Comparison of ENCODE assay signal across 9 mouse cellular contexts in the genomic region with DNA sequence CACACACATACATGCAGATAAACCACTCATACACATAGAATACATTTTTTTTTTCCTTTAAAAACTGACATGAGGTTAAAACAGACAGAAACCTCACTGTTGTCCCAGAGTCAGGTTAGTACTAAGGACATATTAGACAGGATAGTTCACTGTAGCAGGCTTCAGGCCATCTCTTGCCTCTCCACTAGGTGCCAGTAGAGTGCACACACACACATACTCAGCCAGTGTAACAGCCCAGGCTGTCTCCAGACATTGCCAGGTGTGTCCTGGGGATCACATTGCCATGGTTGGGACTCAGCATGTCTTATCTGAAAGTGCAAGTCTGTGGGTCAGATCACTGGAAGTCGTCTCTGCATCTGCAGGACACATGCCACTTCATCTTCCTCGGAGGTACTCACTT. TPM values are rescaled to one million over a fixed set of nuclear protein-coding genes. Genes with fewer than 3 reads are reported as not detected.
A peak's percentile ranks its signal among the peaks of the same experiment; 100 is the strongest.
DNase-seq lines count a peak whose midpoint lies in the region; ATAC-seq and TF ChIP-seq lines count a peak whose summit lies in the region.
"Had no signal": no experiment of that assay in that cellular context is flagged by ENCODE, and none has a peak within 500 bp of the region (broad histone marks: within the 10 kb centered on the region; RNA-seq: fewer than 3 reads in every experiment).

No protein-coding gene starts in this region.

- ATAC-seq in forebrain, embryonic 13.5 days = peak; percentile 79
- peak; percentile 73 for ATAC-seq in heart, embryonic 15.5 days (replicated peaks; ENCODE audit: insufficient number of reproducible peaks, insufficient read depth, low FRiP score, low read depth)

- no peak overlapping the region for H3K27ac ChIP-seq in forebrain, embryonic 13.5 days
- H3K27ac ChIP-seq in forebrain, embryonic 10.5 days = no peak overlapping the region
- no peak overlapping the region for H3K27ac ChIP-seq in bone marrow macrophage, adult 2 months (ENCODE audit: insufficient read depth, low read depth, low read length)
- H3K27ac ChIP-seq in heart, embryonic 15.5 days = no peak overlapping the region
- H3K27ac ChIP-seq: macrophage had no signal

- no peak overlapping the region for H3K4me2 ChIP-seq in forebrain, embryonic 13.5 days
- H3K4me2 ChIP-seq in heart, embryonic 15.5 days = no peak overlapping the region

- no peak for DNase-seq in forebrain, embryonic 10.5 days (ENCODE audit: extremely low spot score, low spot score)
- peak; percentile 46 to 56 for DNase-seq in B cell, adult 2 months
- peak; percentile 67 to 76 for DNase-seq in kidney, postnatal 36 days
- DNase-seq in lung, postnatal 36 days = peak; percentile 78
- peak; percentile 25 to 50 for DNase-seq in thymus, postnatal 10 days (ENCODE audit: low spot score in 2 of 2)

- H3K9me3 ChIP-seq in forebrain, embryonic 13.5 days (replicated peaks) = no peaks in the 10 kb centered on the region
- no peaks in the 10 kb centered on the region for H3K9me3 ChIP-seq in forebrain, embryonic 10.5 days
- H3K9me3 ChIP-seq in heart, embryonic 15.5 days (replicated peaks) = no peaks in the 10 kb centered on the region

- no peaks in the 10 kb centered on the region for H3K27me3 ChIP-seq in forebrain, embryonic 13.5 days
- H3K27me3 ChIP-seq in forebrain, embryonic 10.5 days (ENCODE audit: poor library complexity, severe bottlenecking) = no peaks in the 10 kb centered on the region
- no peaks in the 10 kb centered on the region for H3K27me3 ChIP-seq in heart, embryonic 15.5 days

- H3K9ac ChIP-seq in forebrain, embryonic 13.5 days = no peak overlapping the region
- H3K9ac ChIP-seq in heart, embryonic 15.5 days = no peak overlapping the region

- peaks cover 66% of the 10 kb centered on the region for H3K36me3 ChIP-seq in forebrain, embryonic 13.5 days (ENCODE audit: poor library complexity, severe bottlenecking)
- peaks cover 71% of the 10 kb centered on the region for H3K36me3 ChIP-seq in forebrain, embryonic 10.5 days (replicated peaks)
- peaks cover 57% of the 10 kb centered on the region for H3K36me3 ChIP-seq in heart, embryonic 15.5 days

- no peak for TF ChIP-seq POLR2A in bone marrow macrophage, adult 2 months (IDR thresholded peaks at IDR 0.05; ENCODE audit: borderline replicate concordance, low read depth, low read length)

- 73% methylated on average over 2 of the region's 2 CpGs for WGBS in forebrain, embryonic 13.5 days
- WGBS in forebrain, embryonic 10.5 days = 71% methylated on average over 2 of the region's 2 CpGs
- WGBS in heart, embryonic 15.5 days = 67% methylated on average over 2 of the region's 2 CpGs

- H3K4me1 ChIP-seq in forebrain, embryonic 13.5 days = peaks cover 5% of the 10 kb centered on the region
- peaks cover 4% of the 10 kb centered on the region for H3K4me1 ChIP-seq in forebrain, embryonic 10.5 days
- H3K4me1 ChIP-seq in bone marrow macrophage, adult 2 months (ENCODE audit: control insufficient read depth, insufficient read depth, low read length) = peaks cover 2% of the 10 kb centered on the region; the same call in 1 of the 2 replicates
- H3K4me1 ChIP-seq in heart, embryonic 15.5 days (replicated peaks) = peaks cover 8% of the 10 kb centered on the region

- TF ChIP-seq CTCF in bone marrow macrophage, adult 2 months (IDR thresholded peaks at IDR 0.05; ENCODE audit: low read depth, low read length) = peak; percentile 28; the same call in 1 of the 2 replicates

- H3K4me3 ChIP-seq in forebrain, embryonic 13.5 days = no peak overlapping the region
- no peak overlapping the region for H3K4me3 ChIP-seq in forebrain, embryonic 10.5 days
- no peak overlapping the region for H3K4me3 ChIP-seq in bone marrow macrophage, adult 2 months (ENCODE audit: insufficient read depth, low read length)
- no peak overlapping the region for H3K4me3 ChIP-seq in heart, embryonic 15.5 days

RNA-seq across cellular contexts. Expression of gene Tmem186, which starts 6.3 kb away (rescaled TPM):
- 22.9 and 26.9 TPM in 2 replicates for polyA plus RNA-seq in forebrain, embryonic 13.5 days (2015; fragmentation: Nextera tagmentation; extraction: Ambion mirVana)
- polyA plus RNA-seq in forebrain, embryonic 10.5 days (2016; fragmentation: Nextera tagmentation; extraction: Ambion mirVana) = 27.1 and 27.5 TPM in 2 replicates
- polyA plus RNA-seq in bone marrow macrophage, adult 2 months (2012; ENCODE audit: insufficient read depth, insufficient read length, missing spikeins) = 7.1 and 8.8 TPM in 2 replicates
- 14.9 and 18.4 TPM in 2 replicates for polyA plus RNA-seq in heart, embryonic 15.5 days (2015; fragmentation: Nextera tagmentation; extraction: Ambion mirVana)

RNA-seq across cellular contexts. Expression of gene Pmm2, which starts 6.4 kb away (rescaled TPM):
- polyA plus RNA-seq in forebrain, embryonic 13.5 days (2015; fragmentation: Nextera tagmentation; extraction: Ambion mirVana) = 50.8 and 55.3 TPM in 2 replicates
- polyA plus RNA-seq in forebrain, embryonic 10.5 days (2016; fragmentation: Nextera tagmentation; extraction: Ambion mirVana) = 49.8 and 54.4 TPM in 2 replicates
- polyA plus RNA-seq in bone marrow macrophage, adult 2 months (2012; ENCODE audit: insufficient read depth, insufficient read length, missing spikeins) = 58.2 and 59.0 TPM in 2 replicates
- 34.9 and 39.1 TPM in 2 replicates for polyA plus RNA-seq in heart, embryonic 15.5 days (2015; fragmentation: Nextera tagmentation; extraction: Ambion mirVana)

RNA-seq across cellular contexts. Expression of gene Carhsp1, which starts 28.1 kb away (rescaled TPM):
- polyA plus RNA-seq in forebrain, embryonic 13.5 days (2015; fragmentation: Nextera tagmentation; extraction: Ambion mirVana) = 190 and 211 TPM in 2 replicates
- 137 and 143 TPM in 2 replicates for polyA plus RNA-seq in forebrain, embryonic 10.5 days (2016; fragmentation: Nextera tagmentation; extraction: Ambion mirVana)
- 24.0 and 26.3 TPM in 2 replicates for polyA plus RNA-seq in bone marrow macrophage, adult 2 months (2012; ENCODE audit: insufficient read depth, insufficient read length, missing spikeins)
- polyA plus RNA-seq in heart, embryonic 15.5 days (2015; fragmentation: Nextera tagmentation; extraction: Ambion mirVana) = 71.1 and 82.7 TPM in 2 replicates

RNA-seq across cellular contexts. Expression of gene Gm5767, which starts 36.7 kb away (rescaled TPM):
- not detected in 2 replicates for polyA plus RNA-seq in forebrain, embryonic 13.5 days (2015; fragmentation: Nextera tagmentation; extraction: Ambion mirVana)
- polyA plus RNA-seq in forebrain, embryonic 10.5 days (2016; fragmentation: Nextera tagmentation; extraction: Ambion mirVana) = 0.26 TPM in 1 of 2 replicates, not detected in the other
- not detected in 2 replicates for polyA plus RNA-seq in bone marrow macrophage, adult 2 months (2012; ENCODE audit: insufficient read depth, insufficient read length, missing spikeins)
- polyA plus RNA-seq in heart, embryonic 15.5 days (2015; fragmentation: Nextera tagmentation; extraction: Ambion mirVana) = not detected in 2 replicates
- polyA plus RNA-seq: macrophage had no signal
